Mouse (Mus musculus) MEL (cell line): Measurements from ENCODE around the gene Cbl.

ENCODE experiments used
- CTCF ChIP-seq, 3 experiments: IDR thresholded peaks in 2 of 3; conservative IDR thresholded peaks in 1 of 3; 2 replicates each; pipeline ENCODE4 v1.5.1; 2011 to 2012; ENCODE audit warnings: low read length in 3 of 3, low read depth in 2 of 3, mild to moderate bottlenecking in 2 of 3, improper control_type of control experiment in 1 of 3, inconsistent platforms in 1 of 3, mixed read lengths in 1 of 3, moderate library complexity in 1 of 3; ENCODE audit not compliant: control insufficient read depth in 1 of 3, insufficient read depth in 1 of 3, poor library complexity in 1 of 3, severe bottlenecking in 1 of 3
- KAT2A ChIP-seq: conservative IDR thresholded peaks from 2 replicates; pipeline ENCODE4 v1.6.1; 2012; ENCODE audit warnings: low read depth, low read length, improper control_type of control experiment, inconsistent platforms
- MAFK ChIP-seq: IDR thresholded peaks from 2 replicates; pipeline ENCODE4 v1.6.1; 2011; ENCODE audit warnings: low read depth, mild to moderate bottlenecking, low read length, improper control_type of control experiment, borderline replicate concordance
- MAX ChIP-seq: IDR thresholded peaks from 2 replicates; pipeline ENCODE4 v1.6.1; 2011; ENCODE audit warnings: low read length, improper control_type of control experiment
- POLR2A ChIP-seq, 2 experiments: IDR thresholded peaks; 2 replicates each; pipeline ENCODE4 v1.6.1; 2011 to 2012; ENCODE audit warnings: low read length in 2 of 2, mild to moderate bottlenecking in 2 of 2, control low read depth in 1 of 2, improper control_type of control experiment in 1 of 2, low read depth in 1 of 2, moderate library complexity in 1 of 2; ENCODE audit not compliant: control insufficient read depth in 1 of 2, insufficient read depth in 1 of 2, poor library complexity in 1 of 2
- POLR2AphosphoS2 ChIP-seq: IDR thresholded peaks from 2 replicates; pipeline ENCODE4 v1.6.1; 2011; ENCODE audit warnings: low read length, improper control_type of control experiment
- SMC3 ChIP-seq: IDR thresholded peaks from 2 replicates; pipeline ENCODE4 v1.6.1; 2011; ENCODE audit warnings: low read depth, low read length, improper control_type of control experiment
- TCF12 ChIP-seq: IDR thresholded peaks from 2 replicates; pipeline ENCODE4 v1.6.1; 2014; ENCODE audit warnings: low read depth, mild to moderate bottlenecking, inconsistent platforms, low read length, improper control_type of control experiment, moderate library complexity
- ZKSCAN1 ChIP-seq: IDR thresholded peaks from 2 replicates; pipeline ENCODE4 v1.6.1; 2012; ENCODE audit warnings: low read depth, mild to moderate bottlenecking, inconsistent platforms, low read length, improper control_type of control experiment, moderate library complexity

GRCm38 (mm10) chr9:44106596-44106995 is 127.3 kb downstream of the Cbl start:
- no peak for TF ChIP-seq POLR2A (IDR thresholded peaks at IDR 0.05; ENCODE audit: control insufficient read depth in 1 of 2, insufficient read depth in 1 of 2, low read depth in 1 of 2, low read length in 2 of 2, poor library complexity in 1 of 2)
- no peak for TF ChIP-seq POLR2AphosphoS2
- no peak for TF ChIP-seq TCF12
- no peak for TF ChIP-seq KAT2A
- TF ChIP-seq CTCF (IDR thresholded peaks at IDR 0.05 in 2 of 3, conservative IDR thresholded peaks at IDR 0.05 in 1 of 3; ENCODE audit: control insufficient read depth in 1 of 3, insufficient read depth in 1 of 3, low read depth in 2 of 3, low read length in 3 of 3, poor library complexity in 1 of 3, severe bottlenecking in 1 of 3): no peak
- no peak for TF ChIP-seq MAX
- TF ChIP-seq MAFK: no peak
- TF ChIP-seq SMC3: no peak
- no peak for TF ChIP-seq ZKSCAN1
